Mouse (Mus musculus): ENCODE results near the gene Scly.

Scly gene

DNA sequence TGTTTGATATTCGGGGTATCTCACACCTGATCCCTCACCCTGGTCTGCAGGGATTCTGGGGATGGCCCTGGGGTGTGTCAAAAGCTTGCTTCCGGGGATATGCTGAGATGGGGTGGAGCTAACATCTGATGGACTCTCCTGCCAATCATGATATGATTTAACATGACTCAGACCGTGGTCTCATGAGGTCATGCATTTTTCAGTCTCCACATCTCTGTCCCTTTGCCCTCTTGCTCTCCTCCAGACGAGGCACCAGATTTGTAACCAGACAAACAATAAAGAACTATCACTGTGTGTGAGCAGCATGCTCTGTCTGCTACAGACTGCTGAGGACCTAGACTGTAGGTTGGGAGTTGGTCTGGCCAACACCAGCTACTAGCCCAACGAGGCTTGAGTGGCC, 64.0 kb downstream of the Scly start:
- no peak for DNase-seq (ENCODE audit: low spot score in 2 of 2)

DNA sequence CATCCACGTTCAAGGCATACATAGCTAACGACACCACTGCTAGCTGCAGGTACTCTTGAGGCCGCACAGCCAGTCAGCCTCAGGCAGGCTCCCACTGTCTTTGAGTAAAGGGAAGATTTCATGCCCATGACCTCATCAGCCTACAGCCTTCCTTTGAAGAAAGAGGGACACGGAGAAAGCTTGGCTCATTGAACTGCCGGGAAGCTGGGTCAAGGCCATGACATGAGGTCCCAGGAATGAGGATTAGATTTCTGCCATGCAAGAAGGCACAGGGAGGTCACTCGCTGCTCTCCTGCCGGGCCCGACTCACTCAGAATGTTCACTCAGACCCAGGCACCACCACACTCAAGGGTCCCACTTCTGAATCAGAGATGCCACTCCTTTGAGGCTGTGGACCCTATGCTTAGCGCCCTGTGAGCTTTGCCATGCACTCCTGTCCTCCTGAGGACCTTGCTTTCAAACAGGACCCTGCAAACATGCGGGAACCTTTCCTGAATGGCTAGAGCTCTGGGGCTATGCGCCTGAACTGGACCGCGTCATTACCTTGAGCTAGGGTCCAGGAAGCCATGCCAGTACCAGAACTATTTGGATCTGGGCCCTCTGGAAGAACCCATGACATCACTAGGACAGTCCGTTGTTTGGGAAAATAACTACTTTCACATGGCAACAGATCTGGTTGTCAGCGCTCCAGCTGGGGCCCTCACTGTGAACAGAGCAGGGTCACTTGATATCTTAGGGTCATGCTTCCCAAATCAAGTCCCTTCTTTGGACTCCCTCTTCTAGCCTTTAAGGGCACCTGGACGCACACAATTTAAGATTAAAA, 66.9 kb downstream of the Scly start:
- DNase-seq (ENCODE audit: low spot score in 2 of 2) = no peak

DNA sequence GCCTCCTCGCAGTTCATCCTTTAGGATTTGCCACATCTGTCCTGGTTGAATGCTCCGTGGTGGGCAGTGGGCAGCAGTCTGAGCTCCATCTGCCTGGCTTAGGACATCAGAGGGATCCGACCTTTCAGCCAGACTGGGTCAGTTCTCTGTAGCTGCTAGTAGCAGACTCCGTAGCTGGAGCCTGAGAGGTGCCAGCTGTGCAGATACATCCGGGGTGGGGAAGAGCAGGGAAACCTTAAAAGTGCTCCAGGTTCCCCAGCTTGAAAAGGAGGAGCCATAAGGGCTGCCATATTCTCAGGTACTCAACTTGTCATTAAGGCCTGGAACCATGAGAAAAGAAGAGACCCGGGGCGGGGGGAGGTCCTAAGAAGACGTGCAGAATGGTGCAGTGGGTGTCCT, 67.7 kb downstream of the Scly start:
- no peak for DNase-seq (ENCODE audit: low spot score in 2 of 2)

DNA sequence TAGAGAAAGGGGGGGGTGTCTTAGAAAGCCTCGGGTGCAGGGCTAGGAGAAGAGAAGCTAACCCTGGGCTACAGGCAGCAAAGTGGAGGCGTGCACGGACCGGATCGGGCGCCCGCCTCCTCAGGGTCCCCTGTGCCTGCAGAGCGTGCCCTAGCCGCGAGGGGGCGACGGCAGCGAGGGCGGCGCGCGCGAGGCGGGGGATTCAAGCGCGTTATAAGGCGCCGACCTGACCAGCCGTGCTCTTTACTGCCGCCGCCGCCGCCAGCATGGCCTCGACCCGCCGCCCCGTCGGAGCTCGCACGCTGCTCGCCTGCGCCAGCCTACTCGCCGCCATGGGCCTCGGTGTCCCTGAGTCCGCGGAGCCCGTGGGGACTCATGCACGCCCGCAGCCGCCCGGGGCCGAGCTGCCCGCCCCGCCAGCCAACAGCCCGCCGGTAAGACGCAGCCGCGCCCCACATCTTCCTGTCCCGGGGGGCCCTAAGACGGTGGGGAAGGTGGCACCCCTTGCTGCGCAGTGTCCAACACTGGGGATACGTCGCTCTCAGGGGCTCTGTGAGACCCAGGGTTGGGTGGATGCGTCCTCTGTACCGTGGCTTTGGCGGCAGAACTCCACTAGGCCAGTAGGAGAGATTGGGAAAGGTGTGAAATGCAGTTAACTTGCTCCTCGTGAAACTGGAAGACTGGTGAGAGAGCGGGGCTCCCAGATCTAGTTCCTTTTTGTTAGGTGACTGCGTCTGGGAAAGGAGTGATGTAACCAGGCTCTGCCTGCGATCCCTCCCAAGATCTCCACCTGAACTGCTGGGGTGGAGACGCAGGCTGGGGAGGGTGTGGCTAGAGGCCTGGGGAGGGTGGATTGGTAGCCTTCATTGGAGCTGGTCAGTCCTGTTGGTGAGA, 68.3 kb downstream of the Scly start, which contains the start of gene Erfe:
Gene Erfe, plus strand, starts transcription at position 216 of the 894 bp plus-strand sequence.
- peak; percentile 49 to 82 for DNase-seq (ENCODE audit: low spot score in 2 of 2)

DNA sequence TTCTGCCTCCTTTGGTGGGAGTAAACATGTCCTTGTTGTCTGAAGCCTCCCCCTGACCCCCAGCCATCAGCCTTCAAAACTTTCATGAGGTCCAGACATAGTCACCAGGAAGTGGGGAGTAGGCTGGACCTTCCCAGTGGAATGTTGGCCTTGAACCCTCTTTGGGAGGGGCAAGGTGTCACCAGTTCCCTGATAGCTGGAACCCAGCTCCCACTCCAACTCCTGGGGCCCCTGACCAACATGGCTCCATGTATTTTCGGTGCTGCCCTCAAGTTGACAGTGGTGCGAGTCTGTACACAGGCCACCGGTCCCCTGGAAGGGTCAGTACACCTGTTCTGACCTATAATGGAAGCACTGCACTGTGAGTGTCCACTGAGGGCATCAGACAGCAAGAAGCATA, 69.2 kb downstream of the Scly start:
- no peak for DNase-seq (ENCODE audit: low spot score in 2 of 2)

GRCm38 (mm10) chr1:91369408-91369807, 71.3 kb downstream of the Scly start:
- DNase-seq (ENCODE audit: low spot score in 2 of 2) = no peak

- DNase-seq (ENCODE audit: low spot score in 2 of 2) = no peak
Measured at GRCm38 (mm10) chr1:91370055-91370454, 71.9 kb downstream of the Scly start.
